Comparison of ENCODE assay signal across 22 mouse cellular contexts in the genomic region with DNA sequence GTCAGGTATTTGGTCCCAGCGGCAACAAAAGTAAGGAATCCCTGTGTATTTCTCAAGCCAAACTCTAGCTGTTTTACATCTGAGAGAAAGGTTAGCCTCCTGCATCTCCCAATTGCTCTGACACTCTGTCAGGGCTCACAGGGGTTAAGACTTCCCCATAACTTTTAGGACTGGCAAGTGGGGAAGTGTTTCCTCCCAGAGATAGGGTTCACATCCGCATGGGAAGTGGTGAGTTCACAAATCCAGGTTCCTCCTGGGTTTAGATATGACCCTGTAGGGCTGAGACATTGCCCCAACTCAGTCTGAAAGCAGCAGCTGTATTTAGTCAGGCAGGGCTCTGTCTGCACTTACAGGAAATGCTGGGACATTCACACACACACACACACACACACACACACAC.
DNase-seq lines count a peak whose midpoint lies in the region; ATAC-seq and TF ChIP-seq lines count a peak whose summit lies in the region.
"Had no signal": no experiment of that assay in that cellular context is flagged by ENCODE, and none has a peak within 500 bp of the region (broad histone marks: within the 10 kb centered on the region; RNA-seq: fewer than 3 reads in every experiment).

No protein-coding gene starts in this region.

- H3K4me2 ChIP-seq in forebrain, embryonic 14.5 days (ENCODE audit: low read length) = no peak overlapping the region
- H3K4me2 ChIP-seq in forebrain, embryonic 11.5 days (ENCODE audit: low read depth, low read length, severe bottlenecking) = no peak overlapping the region
- no peak overlapping the region for H3K4me2 ChIP-seq in lung, embryonic 15.5 days
- no peak overlapping the region for H3K4me2 ChIP-seq in limb, embryonic 14.5 days (replicated peaks; ENCODE audit: low read depth, low read length, severe bottlenecking)
- no peak overlapping the region for H3K4me2 ChIP-seq in stomach, postnatal 0 days (replicated peaks; ENCODE audit: low read depth)
- H3K4me2 ChIP-seq: embryonic facial prominence, embryonic 15.5 days; heart, embryonic 13.5 days; hindbrain, embryonic 15.5 days; intestine, embryonic 15.5 days; liver, embryonic 15.5 days had no signal

- no peak overlapping the region for H3K9ac ChIP-seq in forebrain, embryonic 14.5 days (ENCODE audit: low read length)
- no peak overlapping the region for H3K9ac ChIP-seq in forebrain, embryonic 11.5 days (ENCODE audit: low read length)
- H3K9ac ChIP-seq in lung, embryonic 15.5 days = no peak overlapping the region
- no peak overlapping the region for H3K9ac ChIP-seq in limb, embryonic 14.5 days (ENCODE audit: low read depth, low read length, severe bottlenecking)
- H3K9ac ChIP-seq in stomach, postnatal 0 days (ENCODE audit: low read length) = no peak overlapping the region
- H3K9ac ChIP-seq: embryonic facial prominence, embryonic 15.5 days; heart, embryonic 13.5 days; hindbrain, embryonic 15.5 days; intestine, embryonic 15.5 days; liver, embryonic 15.5 days had no signal

- TF ChIP-seq EP300 in stomach, postnatal 0 days (optimal IDR thresholded peaks at IDR 0.05) = no peak

- H3K4me3 ChIP-seq in forebrain, embryonic 14.5 days (ENCODE audit: low read depth, low read length) = no peak overlapping the region
- no peak overlapping the region for H3K4me3 ChIP-seq in forebrain, embryonic 11.5 days (ENCODE audit: low read depth, low read length)
- H3K4me3 ChIP-seq in lung, embryonic 15.5 days = no peak overlapping the region
- no peak overlapping the region for H3K4me3 ChIP-seq in limb, embryonic 14.5 days (replicated peaks; ENCODE audit: low read length)
- H3K4me3 ChIP-seq in stomach, postnatal 0 days (ENCODE audit: low read depth, low read length) = no peak overlapping the region
- H3K4me3 ChIP-seq: embryonic facial prominence, embryonic 15.5 days; heart, embryonic 13.5 days; hindbrain, embryonic 15.5 days; intestine, embryonic 15.5 days; liver, embryonic 15.5 days had no signal

- H3K27ac ChIP-seq in forebrain, embryonic 14.5 days (ENCODE audit: low read depth, low read length) = 0 out of 2 replicates have a peak overlapping the region, but pooled peaks have one; percentile 5
- H3K27ac ChIP-seq in forebrain, embryonic 11.5 days (ENCODE audit: low read depth, low read length) = no peak overlapping the region
- H3K27ac ChIP-seq in lung, embryonic 15.5 days = peak overlapping the region; percentile 30; the same call in 1 of the 2 replicates
- H3K27ac ChIP-seq in limb, embryonic 14.5 days (replicated peaks; ENCODE audit: low read depth, low read length) = peak overlapping the region; percentile 16
- H3K27ac ChIP-seq in stomach, postnatal 0 days (replicated peaks) = no peak overlapping the region
- H3K27ac ChIP-seq: embryonic facial prominence, embryonic 15.5 days; heart, embryonic 13.5 days; hindbrain, embryonic 15.5 days; intestine, embryonic 15.5 days; liver, embryonic 15.5 days had no signal

- WGBS in forebrain, embryonic 14.5 days = 87% methylated on average over 2 of the region's 2 CpGs
- WGBS in forebrain, embryonic 11.5 days = 86% methylated on average over 2 of the region's 2 CpGs
- WGBS in lung, embryonic 15.5 days = 56% methylated on average over 2 of the region's 2 CpGs
- WGBS in limb, embryonic 14.5 days = 53% methylated on average over 2 of the region's 2 CpGs
- 60% methylated on average over 2 of the region's 2 CpGs for WGBS in stomach, postnatal 0 days

- H3K4me1 ChIP-seq in forebrain, embryonic 14.5 days (ENCODE audit: control insufficient read depth, insufficient read depth, low read length) = no peaks in the 10 kb centered on the region
- H3K4me1 ChIP-seq in forebrain, embryonic 11.5 days (replicated peaks; ENCODE audit: control insufficient read depth, insufficient read depth, low read length) = no peaks in the 10 kb centered on the region
- peaks cover 32% of the 10 kb centered on the region for H3K4me1 ChIP-seq in lung, embryonic 15.5 days
- peaks cover 30% of the 10 kb centered on the region for H3K4me1 ChIP-seq in limb, embryonic 14.5 days (ENCODE audit: control insufficient read depth, insufficient read depth, low read length)
- H3K4me1 ChIP-seq in stomach, postnatal 0 days (replicated peaks; ENCODE audit: control insufficient read depth, insufficient read depth) = 0 out of 2 replicates have a peak, but pooled peaks cover 3% of the 10 kb centered on the region
- H3K4me1 ChIP-seq: liver, embryonic 15.5 days had no signal

- H3K9me3 ChIP-seq in forebrain, embryonic 14.5 days (replicated peaks; ENCODE audit: control insufficient read depth, low read length) = no peaks in the 10 kb centered on the region
- H3K9me3 ChIP-seq in forebrain, embryonic 11.5 days (ENCODE audit: control insufficient read depth, low read length) = no peaks in the 10 kb centered on the region
- H3K9me3 ChIP-seq in lung, embryonic 15.5 days = no peaks in the 10 kb centered on the region
- no peaks in the 10 kb centered on the region for H3K9me3 ChIP-seq in limb, embryonic 14.5 days (ENCODE audit: control insufficient read depth, low read length)
- H3K9me3 ChIP-seq in stomach, postnatal 0 days (ENCODE audit: control insufficient read depth, low read length) = no peaks in the 10 kb centered on the region
- H3K9me3 ChIP-seq: embryonic facial prominence, embryonic 15.5 days; hindbrain, embryonic 15.5 days; intestine, embryonic 15.5 days; liver, embryonic 15.5 days had no signal

- no peak for ATAC-seq in forebrain, embryonic 14.5 days
- no peak for ATAC-seq in forebrain, embryonic 11.5 days (replicated peaks; ENCODE audit: low FRiP score)
- no peak for ATAC-seq in lung, embryonic 15.5 days (ENCODE audit: borderline replicate concordance, extremely low read depth, low FRiP score, low TSS enrichment)
- ATAC-seq in limb, embryonic 14.5 days (ENCODE audit: low FRiP score, low read depth) = no peak
- ATAC-seq in stomach, postnatal 0 days (ENCODE audit: low FRiP score, low TSS enrichment) = no peak
- ATAC-seq: intestine, embryonic 15.5 days had no signal

- no peak for TF ChIP-seq CTCF in stomach, postnatal 0 days (IDR thresholded peaks at IDR 0.05; ENCODE audit: low read depth)

- DNase-seq in forebrain, embryonic 14.5 days (ENCODE audit: low spot score) = no peak
- DNase-seq in forebrain, embryonic 11.5 days (ENCODE audit: low spot score) = no peak
- DNase-seq in lung, postnatal 4 days = no peak
- peak; percentile 42 for DNase-seq in MEL-GATA-1-ER (ENCODE audit: extremely low read depth, low read depth)
- no peak for DNase-seq in limb, embryonic 14.5 days (ENCODE audit: low spot score)
- no peak for DNase-seq in adrenal gland, postnatal 10 days
- no peak for DNase-seq in stomach, postnatal 0 days (ENCODE audit: low spot score)
- DNase-seq: adrenal gland, postnatal 25 days; cerebellum, adult 11-12 months; cerebellum, postnatal 25 days; heart, postnatal 36 days; kidney, adult 9 months; kidney, postnatal 4 days; retina, postnatal 1 day; right cerebral cortex, postnatal 4 days; thymus, postnatal 36 days had no signal

- TF ChIP-seq POLR2A in limb, embryonic 14.5 days (IDR thresholded peaks at IDR 0.05; ENCODE audit: borderline replicate concordance, extremely low read depth, insufficient read depth, insufficient read length) = no peak

- no peaks in the 10 kb centered on the region for H3K27me3 ChIP-seq in forebrain, embryonic 14.5 days (replicated peaks; ENCODE audit: control insufficient read depth, insufficient read depth, low read length)
- H3K27me3 ChIP-seq in forebrain, embryonic 11.5 days (ENCODE audit: control insufficient read depth, insufficient read depth, low read length) = no peaks in the 10 kb centered on the region
- H3K27me3 ChIP-seq in lung, embryonic 15.5 days = no peaks in the 10 kb centered on the region
- H3K27me3 ChIP-seq in limb, embryonic 14.5 days (ENCODE audit: control insufficient read depth, insufficient read depth, low read length) = no peaks in the 10 kb centered on the region
- no peaks in the 10 kb centered on the region for H3K27me3 ChIP-seq in stomach, postnatal 0 days (ENCODE audit: control insufficient read depth, insufficient read depth, low read length)
- H3K27me3 ChIP-seq: embryonic facial prominence, embryonic 15.5 days; heart, embryonic 13.5 days; hindbrain, embryonic 15.5 days; intestine, embryonic 15.5 days; liver, embryonic 15.5 days had no signal

- H3K36me3 ChIP-seq in forebrain, embryonic 14.5 days (ENCODE audit: control insufficient read depth, insufficient read depth, low read length) = no peaks in the 10 kb centered on the region
- no peaks in the 10 kb centered on the region for H3K36me3 ChIP-seq in forebrain, embryonic 11.5 days (ENCODE audit: control insufficient read depth, insufficient read depth, low read length)
- H3K36me3 ChIP-seq in lung, embryonic 15.5 days = no peaks in the 10 kb centered on the region
- H3K36me3 ChIP-seq in limb, embryonic 14.5 days (ENCODE audit: control insufficient read depth, insufficient read depth, low read length) = no peaks in the 10 kb centered on the region
- H3K36me3 ChIP-seq in stomach, postnatal 0 days (ENCODE audit: control insufficient read depth, insufficient read depth, low read length) = no peaks in the 10 kb centered on the region
- H3K36me3 ChIP-seq: embryonic facial prominence, embryonic 15.5 days; heart, embryonic 13.5 days; hindbrain, embryonic 15.5 days; intestine, embryonic 15.5 days; liver, embryonic 15.5 days had no signal

Comparison
In these comparisons a context has a peak if more than half of its experiments do, and no peak if none do; other contexts are left out.
1. H3K27ac ChIP-seq: peak in forebrain, embryonic 14.5 days (single experiment), lung, embryonic 15.5 days (single experiment) and limb, embryonic 14.5 days (single experiment); none in forebrain, embryonic 11.5 days (single experiment) and stomach, postnatal 0 days (single experiment).